Mouse (Mus musculus): ENCODE results near the gene Lrrk1. TPM values are rescaled to one million over a fixed set of nuclear protein-coding genes. Genes with fewer than 3 reads are reported as not detected.

The Lrrk1 gene
- total RNA-seq, 2 experiments from 2014 or later, result 1.9 to 2.7 TPM

- DNase-seq (ENCODE audit: low spot score in 2 of 2), result no peak
Observed at GRCm38 (mm10) chr7:66385826-66386225, 2.3 kb downstream of the Lrrk1 start.

DNA sequence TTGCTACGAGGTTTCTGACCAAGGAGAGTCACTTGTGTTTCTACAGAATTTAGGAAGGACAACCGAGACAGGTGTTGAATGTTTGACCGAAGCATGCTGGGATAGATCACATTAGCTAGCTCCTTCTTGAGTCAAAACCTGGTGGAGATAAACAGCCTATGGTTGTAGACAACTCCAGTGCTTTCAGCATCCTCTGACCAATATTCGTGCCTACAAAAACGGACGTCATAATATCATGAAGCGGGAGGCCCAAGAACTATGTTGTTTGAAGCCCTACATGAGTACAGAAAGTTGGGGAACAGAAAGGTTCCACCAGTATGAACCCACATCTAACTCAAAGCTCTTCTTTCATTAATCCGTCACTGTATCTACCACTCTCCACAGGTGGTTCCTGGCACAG, 3.3 kb downstream of the Lrrk1 start:
- DNase-seq (ENCODE audit: low spot score in 2 of 2), result no peak

DNA sequence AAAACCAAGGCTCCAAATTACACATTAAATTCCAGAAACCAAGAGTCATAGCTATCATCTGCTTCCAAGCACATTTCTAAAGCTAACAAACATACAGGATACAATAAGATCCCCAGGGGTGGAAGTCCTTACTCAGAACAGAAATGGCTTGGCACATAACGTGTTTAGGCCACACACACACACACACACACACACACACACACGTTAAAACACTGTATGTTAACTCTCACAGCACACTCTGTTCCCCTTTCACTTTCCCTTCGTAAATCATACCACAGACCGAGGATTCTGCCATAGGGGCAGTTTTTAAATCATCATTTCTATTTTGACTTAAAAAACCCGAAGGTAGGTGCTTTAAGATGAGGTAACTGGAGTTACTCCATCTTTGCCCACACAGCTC, 3.9 kb downstream of the Lrrk1 start:
- no peak for DNase-seq (ENCODE audit: low spot score in 2 of 2)

DNA sequence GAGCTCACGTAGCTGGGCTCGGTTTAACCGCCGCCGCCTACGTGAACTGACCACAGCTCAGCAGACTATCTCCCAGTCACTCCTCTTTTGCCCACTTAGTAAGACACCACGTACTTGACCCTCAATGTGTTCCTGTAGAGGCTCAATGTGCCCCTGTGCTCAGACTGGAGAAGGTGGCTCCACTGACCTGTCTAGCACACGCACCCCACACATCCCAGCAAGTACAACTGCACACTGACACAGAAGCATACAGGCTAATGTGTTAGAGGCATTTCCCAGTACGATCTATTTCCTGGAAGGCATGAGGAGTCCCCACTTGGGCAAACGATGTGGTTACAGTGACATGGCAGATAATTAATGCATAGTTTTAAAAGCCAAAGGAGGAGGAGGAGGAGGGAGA, 11.6 kb downstream of the Lrrk1 start:
- no peak for DNase-seq (ENCODE audit: low spot score in 2 of 2)

GRCm38 (mm10) chr7:66375736-66376135, 12.4 kb downstream of the Lrrk1 start:
- no peak for DNase-seq (ENCODE audit: low spot score in 2 of 2)

- DNase-seq (ENCODE audit: low spot score in 2 of 2), result no peak
Observed at GRCm38 (mm10) chr7:66373391-66373790, 14.8 kb downstream of the Lrrk1 start.

GRCm38 (mm10) chr7:66370970-66371369, 17.2 kb downstream of the Lrrk1 start:
- DNase-seq (ENCODE audit: low spot score in 2 of 2), result no peak

DNA sequence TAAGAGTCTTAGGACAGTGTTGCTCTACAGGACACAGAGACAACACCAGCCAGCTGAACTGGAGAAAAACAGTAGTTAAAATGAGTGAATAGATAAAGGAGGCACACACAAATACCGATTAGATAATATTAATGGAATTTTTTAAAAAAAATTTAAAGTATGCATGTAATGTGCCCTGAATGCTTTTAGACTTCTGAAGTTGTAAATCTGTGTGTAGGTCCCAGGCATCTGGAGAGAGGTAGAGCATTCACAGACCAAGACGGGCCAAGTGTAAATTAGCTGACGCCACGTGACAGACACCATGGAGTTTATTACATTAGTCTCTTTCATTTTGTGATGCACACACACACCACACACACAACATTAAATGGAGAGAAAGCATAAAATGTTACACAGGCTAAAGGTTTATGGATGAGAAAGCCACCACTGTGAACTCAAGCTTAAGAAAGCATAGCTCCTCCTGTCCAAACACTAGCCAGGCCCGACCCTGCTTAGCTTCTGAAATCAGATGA, 18.2 kb downstream of the Lrrk1 start:
- no peak for DNase-seq (ENCODE audit: low spot score in 2 of 2)

DNA sequence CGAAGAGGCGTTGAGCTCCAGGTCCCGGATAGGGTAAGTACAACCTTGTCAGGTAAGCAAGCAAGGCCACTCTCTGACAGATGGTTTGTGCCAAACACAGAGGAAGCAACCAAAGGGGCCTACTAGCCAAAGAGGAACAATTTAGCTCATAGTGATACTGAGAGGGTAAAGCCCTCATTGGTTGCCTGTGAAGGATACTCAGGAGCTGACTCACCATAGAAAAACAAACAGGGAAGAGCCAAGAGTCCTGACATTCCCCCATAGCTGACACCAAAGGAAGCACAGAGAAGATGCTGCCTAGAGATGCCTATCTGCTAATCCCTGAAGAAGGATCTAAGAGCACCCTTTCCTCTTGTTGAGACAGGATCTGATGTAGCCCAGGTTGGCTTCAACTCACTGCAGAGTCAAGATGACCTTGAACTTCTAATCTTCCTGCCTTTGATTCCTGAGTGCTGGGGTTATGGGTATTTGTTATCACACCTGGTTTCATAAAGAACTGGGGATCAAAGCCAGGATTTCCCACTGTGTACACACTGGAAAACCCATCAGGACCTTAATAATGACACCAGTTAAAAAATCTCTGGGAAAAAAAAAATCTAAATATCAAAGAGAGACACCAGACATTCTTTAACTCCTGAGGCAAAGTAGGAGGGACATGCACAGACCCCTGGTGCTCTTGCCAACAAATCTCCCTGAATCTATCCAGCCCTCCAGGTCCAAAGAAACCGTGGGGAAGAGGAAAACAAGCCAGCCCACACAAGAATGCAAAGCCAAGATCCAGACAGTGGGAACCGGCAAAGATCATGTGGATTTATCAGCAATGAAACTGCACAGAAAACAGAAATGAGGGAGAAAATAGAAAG, 18.8 kb downstream of the Lrrk1 start:
- DNase-seq (ENCODE audit: low spot score in 2 of 2), result no peak

- no peak for DNase-seq (ENCODE audit: low spot score in 2 of 2)
Observed at GRCm38 (mm10) chr7:66365904-66366303, 22.2 kb downstream of the Lrrk1 start, which contains the start of gene Gm10974. Gene Gm10974 (plus strand): TSS chr7:66365905.

- no peak for DNase-seq (ENCODE audit: low spot score in 2 of 2)
Observed at GRCm38 (mm10) chr7:66365411-66365810, 22.7 kb downstream of the Lrrk1 start.

GRCm38 (mm10) chr7:66364491-66364890, 23.7 kb downstream of the Lrrk1 start:
- DNase-seq (ENCODE audit: low spot score in 2 of 2), result no peak

GRCm38 (mm10) chr7:66359044-66359443, 29.1 kb downstream of the Lrrk1 start:
- DNase-seq (ENCODE audit: low spot score in 2 of 2), result no peak

GRCm38 (mm10) chr7:66358461-66358860, 29.7 kb downstream of the Lrrk1 start:
- no peak for DNase-seq (ENCODE audit: low spot score in 2 of 2)

DNA sequence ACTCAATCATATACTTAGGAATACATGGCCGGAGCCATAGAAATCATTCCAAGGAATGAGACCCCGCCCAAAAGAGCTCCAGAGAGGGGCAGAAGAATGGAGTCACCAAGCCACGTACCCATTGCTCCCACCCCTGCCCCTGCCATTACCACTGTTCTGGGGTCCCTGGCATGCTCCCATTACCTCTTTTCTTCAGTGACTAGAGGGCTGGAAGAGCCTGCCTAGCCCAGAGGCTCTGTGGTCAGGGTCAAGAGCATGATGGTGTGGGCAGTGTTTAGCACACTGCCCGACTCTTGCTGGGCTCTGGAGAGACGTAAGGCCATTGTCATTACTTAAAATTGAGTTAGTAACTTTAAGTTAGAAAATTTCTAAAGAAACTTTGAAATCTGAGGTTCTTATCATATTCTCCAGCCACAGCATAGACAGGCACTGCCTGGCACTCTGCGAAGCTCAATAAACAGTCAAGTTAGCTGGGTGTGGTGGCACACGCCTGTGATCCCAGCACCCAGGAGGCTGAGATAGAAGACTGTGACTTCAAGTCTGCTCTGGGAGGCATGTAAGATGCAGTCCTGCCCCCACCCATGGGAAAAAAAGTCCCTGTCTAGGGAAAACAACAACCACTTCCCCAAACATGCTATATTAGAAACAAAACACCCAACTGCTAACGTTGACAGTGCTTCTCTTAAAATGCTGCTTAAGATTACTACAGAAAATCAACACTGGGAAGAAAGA, 32.2 kb downstream of the Lrrk1 start:
- DNase-seq (ENCODE audit: low spot score in 2 of 2), result no peak

DNA sequence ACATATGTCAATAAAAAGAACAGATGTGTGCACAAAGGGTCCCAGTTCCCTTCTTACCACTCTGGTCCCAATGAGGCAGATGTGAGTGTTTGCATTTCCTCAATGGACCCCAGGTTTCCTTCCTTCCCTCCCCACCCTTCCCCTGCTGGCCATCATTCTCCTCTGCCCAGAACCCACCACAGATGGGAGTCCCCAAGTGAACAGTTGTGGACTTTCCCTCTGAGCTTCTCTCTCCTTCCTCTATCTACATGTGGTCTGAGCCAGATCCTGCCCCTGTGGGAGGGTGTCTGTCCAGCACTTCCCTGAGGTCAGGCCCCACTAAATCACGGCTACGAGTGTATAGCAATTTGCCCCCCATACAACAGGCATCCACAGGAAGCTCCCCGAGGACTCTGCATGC, 33.2 kb downstream of the Lrrk1 start:
- no peak for DNase-seq (ENCODE audit: low spot score in 2 of 2)

DNA sequence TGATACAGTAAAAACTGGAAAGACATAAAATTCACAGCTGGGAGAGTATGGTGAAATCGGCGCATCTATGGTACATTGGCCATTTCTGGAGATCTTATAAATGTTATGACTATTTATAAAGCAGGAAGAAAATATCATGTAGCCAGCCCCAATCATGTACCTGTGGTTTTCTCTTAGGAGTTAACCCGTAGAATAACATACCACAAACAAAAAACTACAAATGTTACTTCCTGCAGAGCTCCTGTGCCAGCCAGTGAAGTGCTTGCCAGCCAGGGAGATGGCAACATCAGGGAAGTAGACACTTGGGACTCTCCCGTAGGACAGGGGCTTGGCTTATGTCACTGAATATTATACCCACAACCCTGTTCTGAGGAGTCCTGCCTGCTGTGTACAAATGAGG, 37.1 kb downstream of the Lrrk1 start:
- no peak for DNase-seq (ENCODE audit: low spot score in 2 of 2)

GRCm38 (mm10) chr7:66349670-66350069, 38.5 kb downstream of the Lrrk1 start:
- DNase-seq (ENCODE audit: low spot score in 2 of 2), result no peak

- DNase-seq (ENCODE audit: low spot score in 2 of 2), result no peak
Observed at GRCm38 (mm10) chr7:66348588-66348987, 39.6 kb downstream of the Lrrk1 start.

DNA sequence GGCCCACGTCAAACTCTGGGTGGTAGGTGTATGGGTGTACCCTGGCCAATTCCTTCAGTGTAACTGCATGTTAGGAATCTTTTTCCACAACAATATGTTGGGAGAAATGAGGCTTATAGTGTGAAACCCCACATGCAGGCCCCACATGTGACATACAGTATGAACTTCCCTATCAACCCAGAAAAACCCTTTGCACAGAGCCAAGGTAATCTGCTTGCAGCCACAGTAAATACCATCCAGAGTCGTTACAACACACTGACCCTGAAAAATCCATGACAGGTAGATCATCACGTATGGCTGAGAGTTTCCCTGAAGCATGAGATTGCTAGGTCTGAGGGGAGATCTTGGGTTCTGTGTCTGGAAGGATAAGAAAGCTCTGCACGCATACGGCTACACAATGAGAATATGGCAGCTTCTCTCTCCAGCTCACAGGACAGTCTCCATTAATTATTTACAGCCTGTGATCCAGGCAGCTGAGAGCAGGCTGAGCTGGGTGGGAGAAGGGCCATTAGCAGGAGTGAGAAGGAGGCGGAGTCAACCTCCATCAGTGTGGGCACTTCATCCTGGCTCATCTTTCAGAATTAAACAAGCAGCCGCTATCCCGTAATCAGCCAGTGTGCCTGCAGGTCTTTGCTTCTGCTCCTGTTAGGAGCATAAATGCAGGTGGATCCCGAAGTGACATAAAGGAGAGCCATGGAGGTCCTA, 41.0 kb downstream of the Lrrk1 start:
- DNase-seq (ENCODE audit: low spot score in 2 of 2), result no peak

DNA sequence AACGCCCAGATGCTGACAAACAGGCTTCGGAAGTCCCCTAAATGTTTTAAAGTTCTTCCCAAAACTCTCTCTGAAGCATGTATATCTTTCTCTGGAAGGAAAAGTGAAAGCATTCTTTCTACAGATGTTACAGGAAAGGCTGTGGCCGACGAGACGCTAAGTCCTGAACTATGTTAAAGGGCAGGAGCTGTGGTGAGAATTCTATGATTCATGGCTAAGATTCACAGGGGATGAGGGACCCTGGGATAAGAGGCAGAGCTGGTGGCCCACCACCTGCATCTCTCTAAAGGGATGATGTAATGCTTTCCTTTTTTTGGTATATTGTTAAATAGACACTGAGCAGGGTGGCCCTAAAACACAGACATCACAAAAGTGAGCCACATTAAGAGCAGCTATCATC, 44.8 kb downstream of the Lrrk1 start:
- DNase-seq (ENCODE audit: low spot score in 2 of 2), result no peak

- no peak for DNase-seq (ENCODE audit: low spot score in 2 of 2)
Observed at GRCm38 (mm10) chr7:66342831-66343230, 45.3 kb downstream of the Lrrk1 start.

Measured in layer of hippocampus, adult 18-20 months (tissue).